Mouse (Mus musculus) midbrain, embryonic 14.5 days (tissue): ENCODE measurements around the gene Chrm2. TPM values are rescaled to one million over a fixed set of nuclear protein-coding genes. Genes with fewer than 3 reads are reported as not detected.

Source experiments
- ATAC-seq: fragments of 200-750 bp; cut with Nextera tagmentation; 2 replicates; pipeline ENCODE4 v1.8.0; 2017; ENCODE audit warnings: moderate number of reproducible peaks, moderate library complexity; ENCODE audit not compliant: low FRiP score, low TSS enrichment
- DNase-seq: peaks from one replicate; pipeline ENCODE4 v3.0.0-alpha.2; 2015
- H3K27ac ChIP-seq: fragments of 300-500 bp; sonication (generic); replicated peaks from 2 replicates; pipeline ENCODE4 v1.5.1; 2014; ENCODE audit warnings: mild to moderate bottlenecking, low read depth, low read length, moderate library complexity
- H3K27me3 ChIP-seq: fragments of 300-500 bp; sonication (generic); 2 replicates; pipeline ENCODE4 v1.6.1; 2014; ENCODE audit warnings: low read length, control low read depth, mixed read lengths; ENCODE audit not compliant: control insufficient read depth, insufficient read depth
- H3K36me3 ChIP-seq: fragments of 300-500 bp; sonication (generic); 2 replicates; pipeline ENCODE4 v1.6.1; 2014; ENCODE audit warnings: low read length, control low read depth; ENCODE audit not compliant: control insufficient read depth, insufficient read depth
- H3K4me1 ChIP-seq: fragments of 300-500 bp; sonication (generic); 2 replicates; pipeline ENCODE4 v1.6.1; 2014; ENCODE audit warnings: mild to moderate bottlenecking, antibody characterized with exemption, low read length, control low read depth; ENCODE audit not compliant: control insufficient read depth, insufficient read depth
- H3K4me2 ChIP-seq: fragments of 300-500 bp; sonication (generic); 2 replicates; pipeline ENCODE4 v1.6.1; 2014; ENCODE audit warnings: mild to moderate bottlenecking, low read length, moderate library complexity
- H3K4me3 ChIP-seq: fragments of 300-500 bp; sonication (generic); replicated peaks from 2 replicates; pipeline ENCODE4 v1.5.1; 2014; ENCODE audit warnings: low read depth, low read length
- H3K9ac ChIP-seq: fragments of 300-500 bp; sonication (generic); replicated peaks from 2 replicates; pipeline ENCODE4 v1.6.1; 2014; ENCODE audit warnings: mild to moderate bottlenecking, low read length, moderate library complexity
- H3K9me3 ChIP-seq: fragments of 300-500 bp; sonication (generic); 2 replicates; pipeline ENCODE4 v1.6.1; 2016; ENCODE audit warnings: low read length, control low read depth, mixed read lengths; ENCODE audit not compliant: control insufficient read depth
- WGBS: fragments of 180-500 bp; shearing (Covaris S2); extraction: QIAGEN DNeasy Blood & Tissue Kit; methylation state at CpG from one replicate; pipeline ENCODE4 v1.1.7; 2014; 5-methylcytosine and 5-hydroxymethylcytosine counted together
- polyA plus RNA-seq: library from polyadenylated mRNA; unstranded; fragments of >200 nt; fragmentation: Nextera tagmentation; extraction: Ambion mirVana; gene quantifications from 2 replicates; pipeline ENCODE4 v1.2.1, GENCODE M21; 2014

Chrm2 gene
- polyA plus RNA-seq, 1 experiment from 2014 or later, result 7.0 TPM

GRCm38 (mm10) chr6:36409016-36409415 lies 21.1 kb downstream of the Chrm2 start:
- H3K27ac ChIP-seq, result no peak overlapping the region
- no peaks in the 10 kb centered on the region for H3K9me3 ChIP-seq
- no peak for DNase-seq
- no peaks in the 10 kb centered on the region for H3K27me3 ChIP-seq
- H3K36me3 ChIP-seq, result no peaks in the 10 kb centered on the region
- no peak overlapping the region for H3K4me3 ChIP-seq
- no peak overlapping the region for H3K9ac ChIP-seq
- ATAC-seq, result no peak
- no peaks in the 10 kb centered on the region for H3K4me1 ChIP-seq
- H3K4me2 ChIP-seq, result no peak overlapping the region

- WGBS, result 79% methylated on average over 2 of the region's 2 CpGs
- ATAC-seq, result no peak
- DNase-seq, result no peak
Observed at GRCm38 (mm10) chr6:36410057-36410456, 22.2 kb downstream of the Chrm2 start.

DNA sequence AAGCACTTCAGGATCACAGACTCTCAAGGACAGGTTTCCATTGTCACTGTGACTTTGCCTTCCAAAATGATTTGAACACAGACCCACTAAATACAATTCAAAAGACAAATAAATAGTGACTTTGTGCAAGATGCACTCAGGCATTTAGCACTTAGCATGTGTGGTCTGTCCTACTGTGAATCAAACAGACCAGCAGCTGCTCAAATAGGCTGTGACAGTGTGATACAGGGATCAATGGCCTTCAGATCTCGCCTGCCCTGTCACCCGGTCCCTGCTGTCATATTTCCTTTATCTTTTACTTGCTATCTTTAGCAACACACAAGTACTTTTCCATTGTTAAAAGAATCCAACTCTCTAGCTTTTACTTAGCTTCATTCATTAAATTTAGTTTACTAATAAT lies 31.8 kb downstream of the Chrm2 start:
- no peak overlapping the region for H3K27ac ChIP-seq
- no peaks in the 10 kb centered on the region for H3K36me3 ChIP-seq
- H3K9ac ChIP-seq, result no peak overlapping the region
- no peak overlapping the region for H3K4me3 ChIP-seq
- peak; percentile 9 for DNase-seq
- no peaks in the 10 kb centered on the region for H3K4me1 ChIP-seq
- 41% methylated on average over 2 of the region's 2 CpGs for WGBS
- ATAC-seq, result no peak
- H3K4me2 ChIP-seq, result no peak overlapping the region
- H3K9me3 ChIP-seq, result no peaks in the 10 kb centered on the region
- H3K27me3 ChIP-seq, result no peaks in the 10 kb centered on the region

More at GRCm38 (mm10) chr6:36410057-36410456, 22.2 kb downstream of the Chrm2 start:
- no peaks in the 10 kb centered on the region for H3K4me1 ChIP-seq
- no peak overlapping the region for H3K9ac ChIP-seq
- no peak overlapping the region for H3K4me2 ChIP-seq
- no peaks in the 10 kb centered on the region for H3K9me3 ChIP-seq
- no peaks in the 10 kb centered on the region for H3K36me3 ChIP-seq
- H3K4me3 ChIP-seq, result no peak overlapping the region
- no peak overlapping the region for H3K27ac ChIP-seq
- no peaks in the 10 kb centered on the region for H3K27me3 ChIP-seq

- no peaks in the 10 kb centered on the region for H3K27me3 ChIP-seq
- no peaks in the 10 kb centered on the region for H3K4me1 ChIP-seq
- ATAC-seq, result no peak
- no peaks in the 10 kb centered on the region for H3K36me3 ChIP-seq
- no peaks in the 10 kb centered on the region for H3K9me3 ChIP-seq
- no peak overlapping the region for H3K4me3 ChIP-seq
- no peak overlapping the region for H3K27ac ChIP-seq
- H3K4me2 ChIP-seq, result no peak overlapping the region
- DNase-seq, result no peak
- WGBS, result 93% methylated on average over 6 of the region's 6 CpGs
- no peak overlapping the region for H3K9ac ChIP-seq
Observed at GRCm38 (mm10) chr6:36437964-36438363, 50.1 kb downstream of the Chrm2 start.

DNA sequence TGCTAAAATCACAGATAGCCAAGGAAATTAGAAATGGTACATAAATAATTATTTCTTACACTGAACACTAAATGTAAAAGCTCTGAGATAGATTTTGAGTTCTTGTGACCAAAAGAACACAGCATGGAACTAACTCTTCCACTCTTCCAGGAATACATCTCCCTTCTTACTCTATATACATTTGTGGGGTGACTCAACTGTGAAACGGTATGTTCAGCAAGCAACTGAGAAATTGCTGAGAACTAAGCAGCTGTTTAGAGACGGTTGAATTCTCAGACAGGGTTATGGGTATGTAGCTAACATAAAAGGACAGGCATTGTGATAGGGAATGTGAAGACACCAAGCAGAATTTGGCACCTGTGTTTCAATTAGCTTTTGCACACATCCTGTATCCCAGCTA lies 51.3 kb downstream of the Chrm2 start:
- WGBS, result 84% methylated on average over 2 of the region's 2 CpGs
- Histone ChIP-seq H3K9me3 (no peaks in the 10 kb centered on the region), H3K27ac (no peak overlapping the region), H3K4me2 (no peak overlapping the region), H3K4me3 (no peak overlapping the region), H3K27me3 (no peaks in the 10 kb centered on the region), H3K36me3 (no peaks in the 10 kb centered on the region), H3K9ac (no peak overlapping the region), H3K4me1 (no peaks in the 10 kb centered on the region)
- ATAC-seq (no peak), DNase-seq (no peak)

DNA sequence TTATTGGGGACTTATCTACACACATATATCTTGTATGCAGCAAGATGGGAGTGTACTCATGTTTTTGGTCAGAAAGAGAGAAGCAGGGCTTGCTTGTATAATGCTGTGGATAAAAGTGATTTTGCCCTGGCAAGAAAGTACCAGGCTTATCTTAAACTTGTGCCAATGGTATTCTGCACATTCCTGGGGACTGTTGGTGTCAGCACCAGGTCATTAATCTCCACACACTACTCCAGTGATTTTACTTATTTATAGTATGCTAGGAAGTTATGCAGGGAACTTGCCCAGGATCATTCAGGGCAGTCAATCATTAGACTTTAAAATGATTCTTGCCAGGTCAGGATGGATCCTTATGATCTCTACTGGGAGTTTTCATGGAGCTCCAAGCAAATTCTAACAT lies 63.6 kb downstream of the Chrm2 start:
- no peak overlapping the region for H3K9ac ChIP-seq
- no peaks in the 10 kb centered on the region for H3K27me3 ChIP-seq
- no peak overlapping the region for H3K4me2 ChIP-seq
- no peak overlapping the region for H3K4me3 ChIP-seq
- no peak overlapping the region for H3K27ac ChIP-seq
- DNase-seq, result no peak
- H3K9me3 ChIP-seq, result no peaks in the 10 kb centered on the region
- H3K4me1 ChIP-seq, result no peaks in the 10 kb centered on the region
- no peak for ATAC-seq
- no peaks in the 10 kb centered on the region for H3K36me3 ChIP-seq

GRCm38 (mm10) chr6:36455071-36455470 lies 67.2 kb downstream of the Chrm2 start:
- no peak overlapping the region for H3K4me2 ChIP-seq
- no peak for ATAC-seq
- H3K9me3 ChIP-seq, result no peaks in the 10 kb centered on the region
- H3K4me1 ChIP-seq, result no peaks in the 10 kb centered on the region
- H3K36me3 ChIP-seq, result no peaks in the 10 kb centered on the region
- H3K27ac ChIP-seq, result no peak overlapping the region
- H3K4me3 ChIP-seq, result no peak overlapping the region
- H3K27me3 ChIP-seq, result no peaks in the 10 kb centered on the region
- no peak overlapping the region for H3K9ac ChIP-seq
- DNase-seq, result no peak

DNA sequence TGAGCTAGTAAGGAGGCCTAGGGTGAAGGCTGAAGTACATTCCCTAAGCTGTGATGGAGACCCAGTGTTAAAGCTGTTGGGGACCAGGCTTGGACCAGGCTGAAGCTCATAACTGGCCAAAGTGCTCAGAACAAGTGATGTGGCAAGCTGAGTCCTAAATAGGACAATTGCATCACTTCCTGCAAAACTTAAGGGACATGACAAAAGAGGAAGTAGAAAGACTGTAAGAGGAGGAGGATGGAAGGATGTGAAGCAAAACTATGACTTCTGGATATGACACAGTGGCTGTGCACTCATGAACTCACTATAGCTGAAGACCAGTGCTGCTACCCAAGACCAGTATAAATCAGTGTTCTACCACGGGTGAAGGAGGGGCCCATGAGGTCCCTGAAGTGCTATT lies 69.1 kb downstream of the Chrm2 start:
- Histone ChIP-seq H3K36me3 (no peaks in the 10 kb centered on the region), H3K4me3 (no peak overlapping the region), H3K4me1 (no peaks in the 10 kb centered on the region), H3K4me2 (no peak overlapping the region), H3K27ac (no peak overlapping the region), H3K27me3 (no peaks in the 10 kb centered on the region), H3K9ac (no peak overlapping the region), H3K9me3 (no peaks in the 10 kb centered on the region)
- ATAC-seq, result no peak
- 91% methylated on average over 1 of the region's 1 CpGs for WGBS
- no peak for DNase-seq

GRCm38 (mm10) chr6:36464008-36464407 lies 76.1 kb downstream of the Chrm2 start:
- 89% methylated on average over 3 of the region's 3 CpGs for WGBS
- Histone ChIP-seq H3K9ac (no peak overlapping the region), H3K4me2 (no peak overlapping the region), H3K4me3 (no peak overlapping the region), H3K27ac (no peak overlapping the region), H3K36me3 (no peaks in the 10 kb centered on the region), H3K9me3 (no peaks in the 10 kb centered on the region), H3K27me3 (no peaks in the 10 kb centered on the region), H3K4me1 (no peaks in the 10 kb centered on the region)
- DNase-seq (no peak), ATAC-seq (no peak)
